Mouse (Mus musculus) embryo, embryonic 10.5 days (tissue): ENCODE data around the gene Trak2.
"Not testable (repeated sequence)": the region's sequence is repeated elsewhere in the genome, so short reads cannot be mapped to it uniquely, and the experiment has no call there.

Source experiments
- DNase-seq: peaks from one replicate; pipeline ENCODE4 v3.0.0-alpha.2; 2015; ENCODE audit warnings: low spot score

Gene Trak2

GRCm38 (mm10) chr1:58889826-58890546 is 83.2 kb downstream of the Trak2 start:
- DNase-seq = no peak

- no peak for DNase-seq
These were observed 87.6 kb downstream of the Trak2 start for GRCm38 (mm10) chr1:58885646-58886045.

DNA sequence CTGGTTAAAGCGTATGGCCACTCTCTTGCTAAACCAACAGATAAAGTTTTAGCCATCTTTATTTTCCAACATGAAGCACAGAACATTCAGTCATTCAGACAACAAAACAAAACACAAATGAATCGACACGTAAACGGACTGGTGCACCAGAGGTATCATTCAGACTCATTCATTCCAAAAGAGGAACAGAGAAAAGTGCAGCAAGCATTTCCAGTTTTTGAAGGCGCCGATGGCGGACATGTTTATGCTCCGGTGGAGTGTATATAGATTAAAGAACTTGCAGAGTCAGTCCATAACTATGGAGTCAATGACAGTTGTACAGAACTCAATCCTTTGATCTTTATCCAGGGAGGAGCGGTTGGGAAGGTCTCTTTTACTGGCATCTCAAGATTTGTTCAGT is 90.0 kb downstream of the Trak2 start:
- not testable (repeated sequence) for DNase-seq

GRCm38 (mm10) chr1:58879291-58879690 is 93.9 kb downstream of the Trak2 start:
- DNase-seq = not testable (repeated sequence)

DNA sequence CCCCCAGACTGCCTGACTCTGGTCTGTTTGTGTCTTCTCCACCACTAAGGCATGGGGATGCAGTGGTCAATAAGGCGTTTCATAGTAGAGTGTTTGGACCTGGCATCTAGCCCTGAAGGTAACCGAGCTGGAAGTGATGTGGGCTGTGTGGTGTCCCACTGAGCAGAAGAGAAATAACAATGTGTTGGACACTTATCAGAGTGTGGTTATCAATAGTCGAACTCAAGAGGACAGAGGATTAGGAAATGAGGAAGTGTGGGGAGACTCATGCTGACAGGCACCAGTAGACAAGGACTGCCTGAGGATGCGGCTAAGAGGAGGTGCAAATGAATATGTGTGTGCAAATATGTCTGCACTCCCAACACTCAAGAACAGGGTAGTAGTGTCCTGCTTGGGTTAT is 96.7 kb downstream of the Trak2 start:
- not testable (repeated sequence) for DNase-seq

DNA sequence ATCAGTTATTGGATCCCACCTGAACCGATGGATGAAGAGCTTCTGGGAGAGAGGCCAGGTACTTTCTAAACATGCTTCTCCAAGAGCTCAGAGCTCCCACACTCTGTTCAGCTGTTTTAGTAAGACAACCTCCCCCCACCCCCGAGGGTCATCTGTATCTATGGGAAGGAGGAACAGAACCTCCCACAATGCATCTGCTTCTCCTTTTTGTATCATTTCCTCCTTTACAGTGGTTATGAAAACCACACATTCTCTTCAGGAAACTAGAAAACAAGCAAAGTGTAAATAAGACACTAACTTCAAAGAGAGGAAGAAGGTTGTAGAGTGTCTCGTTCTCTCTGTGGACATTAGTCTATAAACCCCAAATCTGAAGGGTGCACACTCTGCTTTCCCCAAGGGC is 112.6 kb downstream of the Trak2 start:
- not testable (repeated sequence) for DNase-seq

- not testable (repeated sequence) for DNase-seq
These were observed 113.4 kb downstream of the Trak2 start for GRCm38 (mm10) chr1:58859738-58860365.

DNA sequence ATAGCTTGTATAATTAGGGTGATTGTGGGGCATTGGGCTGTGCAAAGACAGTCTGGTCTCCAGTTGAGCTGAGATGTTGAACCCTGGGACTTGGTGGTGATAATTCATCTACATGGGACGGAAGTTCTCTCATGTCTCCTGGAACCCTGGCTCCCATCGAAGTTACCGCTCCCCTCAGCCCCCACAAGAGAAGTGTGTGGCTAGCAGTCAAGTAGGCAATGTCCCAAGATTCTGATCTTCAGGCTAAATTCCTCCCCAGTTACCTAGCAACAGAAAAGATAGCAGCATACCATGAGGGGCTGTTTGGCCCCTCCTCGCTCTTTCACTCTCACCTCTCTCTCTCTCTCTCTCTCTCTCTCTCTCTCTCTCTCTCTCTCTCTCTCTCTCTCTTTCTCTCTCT is 114.1 kb downstream of the Trak2 start:
- not testable (repeated sequence) for DNase-seq

DNA sequence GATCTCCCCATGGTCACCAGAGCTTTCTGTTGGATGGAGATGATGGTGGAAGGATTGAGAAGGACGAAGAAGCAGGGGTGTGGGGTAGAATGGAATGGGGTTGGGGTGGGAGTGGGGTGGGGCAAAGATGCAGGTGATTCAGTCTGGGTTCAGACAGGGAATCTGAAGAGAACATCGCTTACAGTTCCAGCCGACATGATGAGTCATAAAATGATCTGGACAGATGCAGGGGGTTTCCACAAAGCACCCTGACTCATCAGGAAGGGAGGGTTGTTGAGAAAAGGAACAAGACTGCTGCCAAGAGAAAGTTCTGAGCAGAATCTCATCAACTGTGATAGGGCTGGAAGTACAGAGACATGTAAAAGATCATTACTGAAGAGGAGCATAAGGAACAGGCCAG is 116.4 kb downstream of the Trak2 start:
- not testable (repeated sequence) for DNase-seq
